Mouse (Mus musculus) G1E (cell line): ENCODE measurements around the gene Slc30a9.

Experiments used
- CTCF ChIP-seq: IDR thresholded peaks from 2 replicates; pipeline ENCODE4 v1.5.1; 2012; ENCODE audit warnings: low read depth, low read length, inconsistent platforms, mixed read lengths
- GATA1 ChIP-seq: IDR thresholded peaks from 2 replicates; pipeline ENCODE4 v1.6.1; 2012; ENCODE audit warnings: borderline replicate concordance, low read length, inconsistent platforms, mixed read lengths
- GATA2 ChIP-seq: IDR thresholded peaks from 2 replicates; pipeline ENCODE4 v1.6.1; 2012; ENCODE audit warnings: low read depth, low read length, inconsistent platforms, borderline replicate concordance
- POLR2AphosphoS5 ChIP-seq: IDR thresholded peaks from 2 replicates; pipeline ENCODE4 v1.6.1; 2012; ENCODE audit warnings: low read depth, low read length, inconsistent platforms; ENCODE audit not compliant: insufficient replicate concordance

DNA sequence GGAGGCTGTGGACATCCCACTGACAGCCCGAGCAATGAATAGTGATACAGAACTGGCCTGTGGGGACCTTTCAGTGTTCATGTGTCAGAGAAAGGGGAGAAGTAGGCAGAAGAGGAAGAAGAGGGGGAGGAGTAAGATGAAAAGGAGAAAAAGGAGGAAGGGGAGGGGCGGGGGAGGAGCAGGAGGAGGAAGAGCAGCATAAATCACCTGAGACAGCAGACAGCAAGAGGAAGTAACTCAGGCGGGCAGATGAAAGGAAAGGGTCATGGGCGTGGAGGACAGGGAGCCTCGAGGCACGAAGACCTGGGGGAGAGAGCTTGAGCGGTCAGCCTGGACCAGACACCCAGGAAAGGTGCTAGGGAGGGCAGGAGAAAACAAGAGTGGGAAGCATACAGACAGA lies 97.6 kb downstream of the Slc30a9 start:
- TF ChIP-seq CTCF (no peak), GATA1 (no peak), GATA2 (no peak), POLR2AphosphoS5 (no peak)
